Mouse (Mus musculus) adrenal gland, adult 8-10 months (tissue): Measurements from ENCODE around the gene Pola1. TPM values are rescaled to one million over a fixed set of nuclear protein-coding genes. Genes with fewer than 3 reads are reported as not detected.
"Not testable (repeated sequence)": the region's sequence is repeated elsewhere in the genome, so short reads cannot be mapped to it uniquely, and the experiment has no call there.

Source experiments
- DNase-seq: peaks from one replicate; pipeline ENCODE4 v3.0.0; 2022
- total RNA-seq, 4 experiments: library from RNA; stranded (reverse); gene quantifications; 2 replicates each; pipeline ENCODE4 v1.2.4; 2022

Gene Pola1
- total RNA-seq, 4 experiments from 2014 or later = 6.5 to 10.1 (median 9.2) TPM

GRCm38 (mm10) chrX:93429738-93430260 lies 202.2 kb downstream of the Pola1 start:
- DNase-seq = no peak

DNA sequence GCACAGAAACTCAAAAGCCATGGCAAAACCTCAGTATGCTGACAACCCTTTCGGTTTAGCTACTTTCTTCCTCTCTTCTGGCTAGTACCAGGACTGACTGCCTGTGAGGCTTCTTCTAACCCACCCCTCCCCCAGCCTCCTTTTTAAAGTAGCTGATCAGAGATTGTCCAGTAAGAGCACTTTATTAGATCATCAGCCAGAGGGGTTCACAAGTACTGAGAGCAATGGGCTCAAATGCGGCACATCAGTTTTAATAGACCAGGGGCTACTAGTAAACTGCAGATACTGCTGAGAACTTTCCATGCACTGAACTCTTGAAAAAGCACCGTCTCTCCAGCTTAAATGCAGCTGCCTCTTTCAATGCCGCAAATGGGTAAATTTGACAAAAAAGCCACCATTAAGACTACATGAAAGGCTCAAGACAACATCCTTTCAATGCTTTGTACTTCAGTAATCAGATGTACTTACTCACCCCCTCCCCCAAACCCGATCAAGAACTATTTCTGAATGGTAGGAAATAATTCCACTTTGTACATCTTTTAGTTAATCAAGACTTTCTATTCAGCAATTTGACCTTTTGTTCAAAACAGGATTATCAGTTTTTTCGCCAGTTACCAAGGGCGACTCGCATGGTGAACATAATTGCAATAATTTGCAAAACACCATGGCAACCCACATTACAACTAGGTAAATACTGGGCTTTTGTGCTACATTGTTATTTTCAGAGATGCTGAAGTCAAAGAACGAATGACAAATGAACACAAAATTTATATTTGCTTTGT lies 202.8 kb downstream of the Pola1 start:
- no peak for DNase-seq

- not testable (repeated sequence) for DNase-seq
Measured at GRCm38 (mm10) chrX:93400871-93401270, 231.1 kb downstream of the Pola1 start.

- no peak for DNase-seq
Measured at GRCm38 (mm10) chrX:93397089-93397488, 234.9 kb downstream of the Pola1 start.

DNA sequence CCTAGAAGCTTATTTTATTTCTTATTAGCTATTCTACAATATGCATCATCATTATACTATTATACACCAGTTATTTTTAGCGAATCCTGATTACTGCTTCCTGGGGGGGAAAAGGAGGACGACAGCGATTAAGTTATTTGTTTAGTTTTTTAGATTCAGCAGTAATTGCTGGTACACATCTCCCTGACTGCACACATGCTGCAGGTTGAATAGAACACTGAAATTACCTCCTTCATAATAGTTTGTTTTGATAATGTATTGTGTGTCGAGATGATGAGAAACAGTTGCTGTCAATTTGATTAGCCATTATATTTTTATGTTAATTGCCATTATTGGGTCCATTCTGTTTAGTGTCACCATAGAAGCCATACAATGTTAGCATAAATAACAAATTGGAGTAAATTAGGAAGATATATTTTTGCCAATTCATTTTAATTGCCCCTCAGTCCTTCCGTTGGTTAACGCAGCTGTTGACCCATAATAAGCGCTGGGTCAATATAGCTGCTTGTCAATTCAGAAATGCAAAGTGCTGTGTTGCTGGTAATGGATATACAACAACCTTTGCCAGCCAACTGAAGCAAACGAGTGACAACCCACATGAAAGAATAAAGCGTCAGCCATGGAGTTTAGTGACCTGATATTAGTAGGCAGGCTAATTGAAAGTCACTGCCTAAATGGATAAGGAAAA lies 254.5 kb downstream of the Pola1 start:
- DNase-seq = no peak

DNA sequence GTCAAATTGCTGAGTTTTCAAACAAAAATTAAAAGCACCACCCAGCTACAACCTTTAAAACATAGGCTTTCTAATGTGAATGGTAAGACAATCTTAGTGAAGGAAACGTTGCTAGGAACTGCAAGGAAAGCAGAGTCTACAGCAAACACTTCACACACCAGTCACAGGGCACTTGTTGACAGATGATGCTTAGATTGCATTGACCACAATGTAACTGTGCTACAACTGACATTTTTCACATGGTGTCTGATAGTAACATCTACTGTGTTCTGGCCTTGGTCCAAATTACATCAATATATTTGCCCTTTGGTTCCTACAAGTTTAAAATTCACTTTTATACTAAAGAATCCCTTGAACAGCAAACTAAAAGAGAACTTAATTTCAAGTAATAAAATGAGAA lies 258.5 kb downstream of the Pola1 start:
- no peak for DNase-seq

GRCm38 (mm10) chrX:93369708-93370107 lies 262.2 kb downstream of the Pola1 start:
- no peak for DNase-seq

- DNase-seq = no peak
Measured at GRCm38 (mm10) chrX:93368211-93368610, 263.7 kb downstream of the Pola1 start.

- DNase-seq = no peak
Measured at GRCm38 (mm10) chrX:93321336-93321735, 310.6 kb downstream of the Pola1 start.

- no peak for DNase-seq
Measured at GRCm38 (mm10) chrX:93319979-93320378, 312.0 kb downstream of the Pola1 start.

DNA sequence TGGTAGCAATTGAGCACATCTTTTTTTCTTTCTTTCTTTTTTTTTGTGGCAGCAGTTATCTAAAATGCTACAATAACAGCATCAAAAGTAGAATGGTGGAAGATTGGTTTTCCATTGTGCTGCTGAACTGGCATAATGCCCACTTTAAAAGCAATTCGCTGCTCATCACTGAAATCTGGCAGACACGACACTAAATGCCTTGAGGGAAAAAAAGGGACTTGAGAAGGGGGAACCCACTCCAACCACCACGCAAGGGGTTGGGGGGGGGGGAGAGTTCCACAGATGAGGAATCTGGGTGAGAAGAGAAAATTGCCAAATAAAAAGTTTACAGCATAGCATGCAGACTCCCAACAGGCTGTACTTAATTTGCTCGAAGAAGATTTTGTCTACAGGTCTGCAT lies 314.4 kb downstream of the Pola1 start:
- no peak for DNase-seq

DNA sequence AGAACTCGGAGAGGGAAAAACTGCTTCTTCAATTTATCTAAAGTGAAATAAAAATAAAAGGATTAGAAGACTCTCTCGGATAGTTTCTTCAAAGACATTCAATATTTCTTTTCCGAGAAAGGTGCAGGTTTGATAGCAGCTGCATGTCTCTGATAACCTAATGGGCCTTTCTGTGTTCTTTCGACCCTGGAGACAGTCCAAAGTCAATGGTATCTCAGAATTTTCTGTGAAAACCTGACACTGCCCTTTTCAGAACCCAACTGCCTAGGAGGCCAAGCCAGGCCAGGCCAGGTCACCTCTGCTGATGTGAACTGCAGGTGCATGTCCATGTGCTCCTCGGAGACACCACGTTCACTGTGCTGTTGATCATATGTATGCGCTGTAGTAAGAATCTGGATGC lies 326.2 kb downstream of the Pola1 start:
- DNase-seq = no peak

DNA sequence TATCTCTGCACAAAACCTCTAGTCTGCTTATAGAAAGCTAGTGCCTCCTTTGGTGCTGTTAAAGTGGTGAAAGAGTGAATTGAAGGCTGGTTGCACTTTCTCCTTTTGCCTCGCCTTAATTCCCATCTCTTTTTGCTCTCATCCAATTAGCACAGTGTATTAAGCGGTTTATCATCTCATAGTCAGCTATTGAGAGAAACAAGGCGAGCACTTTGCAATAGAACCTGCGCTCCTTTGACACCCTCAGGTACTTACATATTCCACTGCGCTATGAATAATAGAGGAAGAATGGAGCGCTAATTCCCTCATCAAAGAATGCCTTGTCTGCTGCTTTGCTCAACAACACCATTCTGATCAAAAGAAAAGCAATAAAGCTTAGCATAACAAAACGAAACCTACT lies 330.2 kb downstream of the Pola1 start:
- no peak for DNase-seq

- DNase-seq = no peak
Measured at GRCm38 (mm10) chrX:93300183-93300815, 331.7 kb downstream of the Pola1 start.

GRCm38 (mm10) chrX:93299771-93300170 lies 332.2 kb downstream of the Pola1 start:
- no peak for DNase-seq

- no peak for DNase-seq
Measured at GRCm38 (mm10) chrX:93299046-93299626, 332.8 kb downstream of the Pola1 start.

- no peak for DNase-seq
Measured at GRCm38 (mm10) chrX:93297001-93297441, 334.9 kb downstream of the Pola1 start.

- DNase-seq = no peak
Measured at GRCm38 (mm10) chrX:93295819-93296218, 336.1 kb downstream of the Pola1 start.

- DNase-seq = no peak
Measured at GRCm38 (mm10) chrX:93294736-93295490, 337.0 kb downstream of the Pola1 start.

- no peak for DNase-seq
Measured at GRCm38 (mm10) chrX:93292031-93292430, 339.9 kb downstream of the Pola1 start.

- no peak for DNase-seq
Measured at GRCm38 (mm10) chrX:93289851-93290380, 342.0 kb downstream of the Pola1 start.

DNA sequence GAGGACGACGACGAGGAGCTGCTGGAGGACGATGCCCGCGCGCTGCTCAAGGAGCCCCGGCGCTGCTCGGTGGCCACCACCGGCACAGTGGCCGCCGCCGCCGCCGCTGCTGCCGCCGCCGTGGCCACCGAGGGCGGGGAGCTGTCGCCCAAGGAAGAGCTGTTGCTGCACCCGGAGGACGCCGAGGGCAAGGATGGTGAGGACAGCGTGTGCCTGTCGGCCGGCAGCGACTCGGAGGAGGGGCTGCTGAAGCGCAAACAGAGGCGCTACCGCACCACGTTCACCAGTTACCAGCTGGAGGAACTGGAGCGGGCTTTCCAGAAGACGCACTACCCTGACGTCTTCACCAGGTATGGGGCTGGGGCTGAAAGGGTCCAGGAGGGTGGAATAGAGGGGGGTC lies 342.9 kb downstream of the Pola1 start:
- DNase-seq = no peak
